Mouse (Mus musculus) brain, embryonic 14.5 days (tissue): Measurements from ENCODE around the gene Map2k2.

Experiments
- CTCF ChIP-seq: fragments of 200-500 bp; IDR thresholded peaks from 2 replicates; pipeline ENCODE4 v1.5.1; 2012; ENCODE audit warnings: inconsistent platforms, mild to moderate bottlenecking, moderate library complexity, borderline replicate concordance; ENCODE audit not compliant: insufficient read depth, insufficient read length; ENCODE audit errors: extremely low read depth
- POLR2A ChIP-seq: fragments of 200-500 bp; IDR thresholded peaks from 2 replicates; pipeline ENCODE4 v1.6.1; 2012; ENCODE audit warnings: mild to moderate bottlenecking, inconsistent platforms, borderline replicate concordance; ENCODE audit not compliant: poor library complexity, insufficient read depth, insufficient read length, severe bottlenecking; ENCODE audit errors: extremely low read depth

DNA sequence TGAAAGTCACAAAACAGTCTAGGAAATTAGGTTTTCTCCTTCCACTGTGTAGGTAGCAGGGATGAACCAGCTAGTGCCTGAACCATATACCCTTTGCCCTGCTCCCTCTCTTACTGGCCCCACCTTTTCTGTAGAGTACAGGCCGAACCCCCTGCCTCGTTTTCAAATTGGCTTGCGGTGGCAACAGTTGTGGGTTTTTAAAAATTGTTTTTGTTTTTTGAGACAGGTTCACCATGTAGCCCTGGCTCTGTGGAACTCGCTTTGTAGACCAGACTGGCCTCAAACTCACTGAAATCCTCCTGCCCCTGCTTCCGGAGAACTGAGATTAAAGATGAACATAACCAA is 62.3 kb downstream of the Map2k2 start:
- TF ChIP-seq POLR2A = no peak
- no peak for TF ChIP-seq CTCF
